Mouse (Mus musculus): ENCODE measurements at regions not wholly inside any gene's neighbourhood (a gene's known extent, or its start where the extent isn't known, plus 50 kb on each side); places are given as distances from the start of the nearest gene placed in this dataset.
"Not testable (repeated sequence)": the region's sequence is repeated elsewhere in the genome, so short reads cannot be mapped to it uniquely, and the experiment has no call there.

DNA sequence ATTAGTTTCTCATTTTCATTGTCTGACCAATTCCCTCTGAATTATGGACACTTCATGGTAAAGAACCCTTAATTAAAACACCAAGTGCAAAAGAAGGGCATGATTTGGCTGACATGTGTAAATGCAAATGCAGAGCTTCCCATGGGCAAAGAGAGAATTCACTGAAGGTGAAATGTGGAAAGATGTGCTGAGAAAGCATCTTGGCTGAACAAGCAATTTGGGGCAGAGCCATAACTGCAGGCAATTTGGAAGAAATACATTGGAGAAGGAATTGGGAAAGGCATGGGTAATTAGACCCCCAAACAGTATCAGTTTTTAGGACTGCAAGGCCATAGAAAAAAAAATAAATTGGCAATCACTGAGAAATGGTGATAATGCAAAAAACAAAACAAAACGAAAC is 153.3 kb upstream of the Arsj start:
- no peaks in the 10 kb centered on the region for H3K4me1 ChIP-seq
- 70% methylated on average over 1 of the region's 1 CpGs for WGBS
- no peaks in the 10 kb centered on the region for H3K9me3 ChIP-seq
- H3K9ac ChIP-seq, result no peak overlapping the region
- no peak overlapping the region for H3K4me2 ChIP-seq
- H3K4me3 ChIP-seq (replicated peaks), result no peak overlapping the region
- H3K27ac ChIP-seq, result no peak overlapping the region
- no peak for ATAC-seq (ENCODE audit: insufficient read depth, low FRiP score, low read depth)
- H3K36me3 ChIP-seq, result no peaks in the 10 kb centered on the region
- no peaks in the 10 kb centered on the region for H3K27me3 ChIP-seq (replicated peaks)

GRCm38 (mm10) chr3:126227575-126227974 is 135.9 kb upstream of the Arsj start:
- no peaks in the 10 kb centered on the region for H3K4me1 ChIP-seq
- H3K9ac ChIP-seq, result no peak overlapping the region
- H3K4me3 ChIP-seq (replicated peaks), result no peak overlapping the region
- no peak overlapping the region for H3K4me2 ChIP-seq
- H3K27me3 ChIP-seq (replicated peaks), result no peaks in the 10 kb centered on the region
- H3K27ac ChIP-seq, result no peak overlapping the region
- H3K36me3 ChIP-seq, result no peaks in the 10 kb centered on the region
- ATAC-seq (ENCODE audit: insufficient read depth, low FRiP score, low read depth), result no peak
- no peaks in the 10 kb centered on the region for H3K9me3 ChIP-seq
- WGBS, result 93% methylated on average over 4 of the region's 4 CpGs

GRCm38 (mm10) chr3:126245834-126246233 is 117.7 kb upstream of the Arsj start:
- no peak overlapping the region for H3K4me2 ChIP-seq
- H3K9ac ChIP-seq, result no peak overlapping the region
- WGBS, result 81% methylated on average over 3 of the region's 3 CpGs
- ATAC-seq (ENCODE audit: insufficient read depth, low FRiP score, low read depth), result no peak
- no peaks in the 10 kb centered on the region for H3K9me3 ChIP-seq
- H3K27ac ChIP-seq, result no peak overlapping the region
- no peaks in the 10 kb centered on the region for H3K36me3 ChIP-seq
- no peaks in the 10 kb centered on the region for H3K4me1 ChIP-seq
- H3K27me3 ChIP-seq (replicated peaks), result no peaks in the 10 kb centered on the region
- H3K4me3 ChIP-seq (replicated peaks), result no peak overlapping the region

GRCm38 (mm10) chr3:126261270-126261669 is 102.2 kb upstream of the Arsj start:
- H3K9me3 ChIP-seq, result no peaks in the 10 kb centered on the region
- no peaks in the 10 kb centered on the region for H3K27me3 ChIP-seq (replicated peaks)
- no peak overlapping the region for H3K27ac ChIP-seq
- H3K9ac ChIP-seq, result no peak overlapping the region
- H3K4me3 ChIP-seq (replicated peaks), result no peak overlapping the region
- no peak for ATAC-seq (ENCODE audit: insufficient read depth, low FRiP score, low read depth)
- 90% methylated on average over 8 of the region's 8 CpGs for WGBS
- H3K4me1 ChIP-seq, result no peaks in the 10 kb centered on the region
- no peaks in the 10 kb centered on the region for H3K36me3 ChIP-seq
- no peak overlapping the region for H3K4me2 ChIP-seq

- not testable (repeated sequence) for H3K4me3 ChIP-seq (replicated peaks); H3K36me3 ChIP-seq; H3K4me1 ChIP-seq; H3K4me2 ChIP-seq; H3K9me3 ChIP-seq; H3K9ac ChIP-seq; H3K27ac ChIP-seq; H3K27me3 ChIP-seq (replicated peaks); ATAC-seq (ENCODE audit: insufficient read depth, low FRiP score, low read depth)
These were observed 91.5 kb upstream of the Arsj start for GRCm38 (mm10) chr3:126272027-126272426.

GRCm38 (mm10) chr3:126273566-126273965 is 89.9 kb upstream of the Arsj start:
- Histone ChIP-seq H3K27me3 (replicated peaks) (no peaks in the 10 kb centered on the region), H3K27ac (no peak overlapping the region), H3K4me3 (replicated peaks) (no peak overlapping the region), H3K9me3 (no peaks in the 10 kb centered on the region), H3K36me3 (no peaks in the 10 kb centered on the region), H3K9ac (no peak overlapping the region), H3K4me1 (no peaks in the 10 kb centered on the region), H3K4me2 (no peak overlapping the region)
- no peak for ATAC-seq (ENCODE audit: insufficient read depth, low FRiP score, low read depth)
- WGBS, result 87% methylated on average over 3 of the region's 3 CpGs

DNA sequence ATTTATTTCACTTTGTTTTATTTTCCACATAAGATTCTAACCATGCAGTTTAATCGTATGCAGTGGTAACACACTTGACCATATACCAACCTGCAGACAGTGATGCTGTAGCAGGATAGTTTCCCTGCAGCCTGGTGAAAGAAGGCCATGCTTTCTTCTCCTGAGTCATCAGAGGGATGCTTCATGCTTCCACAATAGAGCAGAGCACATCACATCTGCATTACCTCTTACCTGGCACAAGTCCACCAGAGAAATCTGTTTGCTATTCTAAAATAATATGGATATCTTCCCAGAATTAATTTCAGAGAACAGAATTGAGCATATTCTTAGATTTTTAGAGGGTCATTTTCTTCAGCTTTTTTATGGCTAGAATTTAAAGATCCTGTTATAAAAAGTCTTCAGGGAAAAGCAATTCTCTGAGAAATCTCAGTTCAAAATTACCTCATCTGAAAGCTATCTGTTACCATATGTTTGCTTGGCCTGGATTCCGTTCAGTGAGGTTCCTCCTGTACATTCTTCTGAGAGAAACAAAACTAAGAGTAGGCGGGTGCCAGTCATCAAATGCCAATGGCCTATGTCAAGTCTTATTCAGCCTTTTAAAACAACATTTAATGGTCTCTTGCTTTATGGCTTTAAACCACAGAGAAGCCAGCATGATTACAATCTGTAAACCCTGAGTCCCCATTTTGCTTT is 87.3 kb upstream of the Arsj start:
- no peak overlapping the region for H3K9ac ChIP-seq
- WGBS, result 59% methylated on average over 3 of the region's 3 CpGs
- H3K4me1 ChIP-seq, result no peaks in the 10 kb centered on the region
- H3K9me3 ChIP-seq, result no peaks in the 10 kb centered on the region
- H3K36me3 ChIP-seq, result no peaks in the 10 kb centered on the region
- H3K4me2 ChIP-seq, result no peak overlapping the region
- ATAC-seq (ENCODE audit: insufficient read depth, low FRiP score, low read depth), result no peak
- H3K4me3 ChIP-seq (replicated peaks), result no peak overlapping the region
- H3K27ac ChIP-seq, result no peak overlapping the region
- H3K27me3 ChIP-seq (replicated peaks), result no peaks in the 10 kb centered on the region

DNA sequence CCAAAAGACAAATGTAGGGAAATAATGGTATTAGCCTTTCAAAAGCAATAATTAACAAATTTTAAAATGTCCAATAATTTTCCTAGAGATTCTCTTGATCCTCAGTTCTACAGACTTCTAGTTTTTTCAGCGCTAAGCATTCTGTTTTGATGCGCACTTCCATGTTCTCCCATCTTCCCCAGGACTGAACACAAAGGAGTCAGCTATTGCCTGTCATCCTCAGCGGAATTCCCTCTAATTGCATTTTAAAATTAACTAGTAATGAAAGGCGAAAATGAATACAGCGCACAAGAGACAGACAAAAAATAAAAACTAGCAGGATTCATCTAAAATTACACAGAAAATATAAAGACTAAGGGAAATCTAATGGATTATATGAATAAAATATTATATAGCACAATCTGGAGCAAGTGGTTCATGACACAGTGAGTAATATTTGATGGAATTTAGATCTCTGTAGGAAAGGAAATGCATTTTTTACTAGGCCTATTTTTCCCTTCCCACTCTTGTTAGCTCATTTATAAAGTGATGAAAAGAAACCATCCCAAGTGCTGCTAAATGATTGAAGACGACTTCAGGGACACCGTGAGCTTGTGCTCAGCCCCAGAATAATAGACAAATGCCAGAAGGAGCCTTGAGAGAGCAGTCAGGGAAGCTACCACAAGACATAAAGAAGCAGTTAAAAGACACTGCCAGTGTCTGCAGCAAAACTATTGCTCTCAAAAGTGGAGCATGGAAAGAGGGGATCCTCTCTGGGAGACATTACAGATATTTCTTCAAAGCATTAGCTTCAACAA is 79.0 kb upstream of the Arsj start:
- WGBS, result 72% methylated on average over 7 of the region's 7 CpGs
- Histone ChIP-seq H3K9me3 (no peaks in the 10 kb centered on the region), H3K4me2 (no peak overlapping the region), H3K27me3 (replicated peaks) (no peaks in the 10 kb centered on the region), H3K27ac (no peak overlapping the region), H3K9ac (no peak overlapping the region), H3K4me1 (no peaks in the 10 kb centered on the region), H3K4me3 (replicated peaks) (no peak overlapping the region), H3K36me3 (no peaks in the 10 kb centered on the region)
- no peak for ATAC-seq (ENCODE audit: insufficient read depth, low FRiP score, low read depth)

- no peak overlapping the region for H3K4me3 ChIP-seq (replicated peaks)
- H3K9me3 ChIP-seq, result no peaks in the 10 kb centered on the region
- no peaks in the 10 kb centered on the region for H3K4me1 ChIP-seq
- no peak for ATAC-seq (ENCODE audit: insufficient read depth, low FRiP score, low read depth)
- no peaks in the 10 kb centered on the region for H3K27me3 ChIP-seq (replicated peaks)
- H3K36me3 ChIP-seq, result no peaks in the 10 kb centered on the region
- WGBS, result 73% methylated on average over 5 of the region's 5 CpGs
- H3K9ac ChIP-seq, result no peak overlapping the region
- H3K4me2 ChIP-seq, result no peak overlapping the region
- H3K27ac ChIP-seq, result no peak overlapping the region
These were observed 71.2 kb upstream of the Arsj start for GRCm38 (mm10) chr3:126292259-126292658.

- H3K9me3 ChIP-seq, result no peaks in the 10 kb centered on the region
- no peaks in the 10 kb centered on the region for H3K4me1 ChIP-seq
- no peaks in the 10 kb centered on the region for H3K27me3 ChIP-seq (replicated peaks)
- no peak overlapping the region for H3K4me2 ChIP-seq
- H3K27ac ChIP-seq, result no peak overlapping the region
- WGBS, result 62% methylated on average over 1 of the region's 1 CpGs
- H3K9ac ChIP-seq, result no peak overlapping the region
- ATAC-seq (ENCODE audit: insufficient read depth, low FRiP score, low read depth), result no peak
- H3K36me3 ChIP-seq, result no peaks in the 10 kb centered on the region
- no peak overlapping the region for H3K4me3 ChIP-seq (replicated peaks)
These were observed 70.7 kb upstream of the Arsj start for GRCm38 (mm10) chr3:126292830-126293229.

DNA sequence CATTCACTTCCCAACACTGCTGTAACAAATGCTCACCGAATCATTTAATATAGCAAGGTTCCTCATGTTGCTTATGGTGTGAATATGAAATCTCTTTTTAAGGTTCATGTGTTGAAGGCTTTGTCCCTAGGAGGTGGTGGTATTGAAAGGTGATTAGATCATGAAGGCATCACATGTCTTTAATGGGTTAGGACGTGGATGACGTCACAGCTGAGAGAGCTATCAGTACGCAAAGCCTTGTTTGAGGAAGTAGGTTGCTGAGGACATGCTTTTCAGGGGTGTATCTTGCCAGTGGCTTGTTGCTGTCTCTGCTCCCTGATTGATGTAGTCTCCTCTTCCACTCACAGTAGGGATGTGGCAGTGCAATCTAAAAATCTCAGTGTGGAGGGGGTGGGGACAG is 69.8 kb upstream of the Arsj start:
- Histone ChIP-seq H3K9ac (no peak overlapping the region), H3K27me3 (replicated peaks) (no peaks in the 10 kb centered on the region), H3K4me1 (no peaks in the 10 kb centered on the region), H3K36me3 (no peaks in the 10 kb centered on the region), H3K4me2 (no peak overlapping the region), H3K9me3 (no peaks in the 10 kb centered on the region), H3K27ac (no peak overlapping the region), H3K4me3 (replicated peaks) (no peak overlapping the region)
- no peak for ATAC-seq (ENCODE audit: insufficient read depth, low FRiP score, low read depth)
- WGBS, result 78% methylated on average over 4 of the region's 4 CpGs

DNA sequence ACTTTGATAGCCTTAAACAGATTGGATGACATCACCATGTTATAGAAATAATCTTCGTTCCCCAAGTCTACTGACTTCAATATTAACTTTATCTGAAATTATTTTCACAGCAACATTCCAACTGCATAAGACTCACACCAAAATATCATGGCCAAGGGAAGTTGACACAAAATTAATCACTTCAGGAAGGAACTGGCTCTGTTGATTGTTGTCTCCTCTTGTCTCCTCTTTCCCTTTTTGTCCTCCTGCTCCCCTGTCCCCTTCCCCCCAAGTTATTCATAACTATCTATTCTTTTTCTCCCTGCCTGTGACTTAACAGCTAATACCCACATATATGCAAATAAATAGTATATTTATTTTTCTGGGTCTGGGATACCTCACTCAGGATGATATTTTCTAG is 67.6 kb upstream of the Arsj start:
- H3K36me3 ChIP-seq, result no peaks in the 10 kb centered on the region
- no peaks in the 10 kb centered on the region for H3K4me1 ChIP-seq
- H3K27me3 ChIP-seq (replicated peaks), result no peaks in the 10 kb centered on the region
- WGBS, result 85% methylated on average over 1 of the region's 1 CpGs
- ATAC-seq (ENCODE audit: insufficient read depth, low FRiP score, low read depth), result no peak
- no peak overlapping the region for H3K9ac ChIP-seq
- no peak overlapping the region for H3K4me2 ChIP-seq
- no peaks in the 10 kb centered on the region for H3K9me3 ChIP-seq
- H3K27ac ChIP-seq, result no peak overlapping the region
- H3K4me3 ChIP-seq (replicated peaks), result no peak overlapping the region

Data from stomach, embryonic 15.5 days (tissue).